1 mouse cellular context compared by ENCODE assay signal in the genomic region with DNA sequence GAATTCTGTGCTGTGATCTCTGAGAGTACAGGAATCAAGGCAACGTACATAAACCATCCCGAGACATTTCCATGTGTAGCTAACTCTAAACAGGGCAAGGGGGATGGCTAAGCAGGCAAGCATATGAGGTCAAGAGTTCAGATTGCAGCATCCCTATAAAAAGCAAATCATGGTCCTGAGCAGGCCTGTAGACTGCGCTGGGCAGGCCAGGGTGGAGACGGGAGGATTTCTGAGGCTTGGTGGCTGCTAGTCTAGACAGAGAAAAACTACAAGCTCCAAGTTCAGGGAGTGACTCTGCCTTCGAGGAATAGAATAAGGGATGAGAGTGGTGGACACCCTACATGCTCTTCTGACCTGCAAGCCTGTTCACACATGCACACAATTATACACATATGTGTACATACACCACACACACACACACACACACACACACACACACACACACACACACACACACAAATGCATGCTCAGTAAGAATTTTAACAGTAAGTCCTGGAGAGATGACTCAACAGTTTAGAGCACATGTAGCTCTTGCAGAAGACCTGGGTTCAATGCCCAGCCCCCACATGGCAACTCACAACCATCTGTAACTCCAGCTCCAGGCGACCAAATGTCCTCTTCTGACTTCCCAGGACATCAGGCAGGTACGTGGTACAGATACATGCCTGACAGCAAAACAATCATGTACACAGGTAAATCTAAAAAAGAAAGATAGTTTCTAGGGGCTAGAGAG.
TF ChIP-seq lines count a peak whose summit lies in the region.

No protein-coding gene starts in this region.

TF ChIP-seq in MEL, 35 proteins besides CTCF, POLR2A, EP300 and RAD21:
- TF ChIP-seq POLR2AphosphoS5 (IDR thresholded peaks at IDR 0.05; ENCODE audit: borderline replicate concordance, low read depth, low read length) (no peak), MAFK (IDR thresholded peaks at IDR 0.05; ENCODE audit: borderline replicate concordance, low read depth, low read length) (0 out of 2 replicates have a peak, but pooled peaks have one; percentile 17), MYC (IDR thresholded peaks at IDR 0.05; ENCODE audit: low read depth, low read length) (peak; percentile 94), TAL1 (IDR thresholded peaks at IDR 0.05; ENCODE audit: low read length) (no peak), MEF2A (IDR thresholded peaks at IDR 0.05; ENCODE audit: extremely low read depth, insufficient replicate concordance, low read depth, low read length, poor library complexity, severe bottlenecking) (0 out of 2 replicates have a peak, but pooled peaks have one; percentile 36), KAT2A (conservative IDR thresholded peaks at IDR 0.05; ENCODE audit: low read depth, low read length) (0 out of 2 replicates have a peak, but pooled peaks have one; percentile 14), TBP (IDR thresholded peaks at IDR 0.05; ENCODE audit: low read depth, low read length) (0 out of 2 replicates have a peak, but pooled peaks have one; percentile 16), TCF12 (IDR thresholded peaks at IDR 0.05; ENCODE audit: low read depth, low read length) (peak; percentile 49; the same call in 1 of the 2 replicates), NELFE (IDR thresholded peaks at IDR 0.05; ENCODE audit: low read depth, low read length) (peak; percentile 39; the same call in 1 of the 2 replicates), GABPA (IDR thresholded peaks at IDR 0.05; ENCODE audit: low read depth, low read length) (peak; percentile 79; the same call in 1 of the 2 replicates), MXI1 (IDR thresholded peaks at IDR 0.05; ENCODE audit: low read depth, low read length) (peak; percentile 50), USF1 (IDR thresholded peaks at IDR 0.05; ENCODE audit: low read depth, low read length) (no peak), ETS1 (IDR thresholded peaks at IDR 0.05; ENCODE audit: low read depth, low read length) (peak; percentile 66), MAX (IDR thresholded peaks at IDR 0.05; ENCODE audit: low read length) (peak; percentile 87), MAZ (IDR thresholded peaks at IDR 0.05; ENCODE audit: low read depth, low read length) (no peak), ELF1 (IDR thresholded peaks at IDR 0.05; ENCODE audit: low read depth, low read length) (no peak), CHD2 (IDR thresholded peaks at IDR 0.05; ENCODE audit: low read length) (peak; percentile 26; the same call in 1 of the 2 replicates), SMC3 (IDR thresholded peaks at IDR 0.05; ENCODE audit: low read depth, low read length) (no peak)
